In the genomic region with DNA sequence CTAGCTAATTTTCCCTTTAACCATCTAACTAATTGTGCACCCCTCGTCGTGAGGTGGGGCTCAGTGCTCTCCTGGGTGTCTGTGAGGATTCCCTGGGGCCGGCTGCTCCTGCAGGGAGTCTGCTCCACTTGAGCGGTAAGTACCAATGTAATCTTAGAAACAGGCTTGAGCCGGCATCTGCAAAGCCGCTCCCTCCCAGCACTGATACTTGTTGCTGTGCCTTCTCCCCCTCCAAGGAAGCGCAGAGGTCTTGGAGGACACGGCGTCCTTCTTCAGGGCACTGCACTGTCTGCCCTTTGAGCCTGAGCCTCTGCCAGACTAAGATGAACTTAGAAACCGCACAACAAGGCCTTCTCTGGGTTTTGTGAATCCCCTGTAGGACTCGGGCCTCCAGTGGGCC, we compare ENCODE assay signal across 16 mouse cellular contexts. TPM values are rescaled to one million over a fixed set of nuclear protein-coding genes. Genes with fewer than 3 reads are reported as not detected.
DNase-seq lines count a peak whose midpoint lies in the region; ATAC-seq and TF ChIP-seq lines count a peak whose summit lies in the region.
"Had no signal": no experiment of that assay in that cellular context is flagged by ENCODE, and none has a peak within 500 bp of the region (broad histone marks: within the 10 kb centered on the region; RNA-seq: fewer than 3 reads in every experiment).

No protein-coding gene starts in this region.

- no peaks in the 10 kb centered on the region for H3K27me3 ChIP-seq in kidney, adult 2 months (replicated peaks; ENCODE audit: control insufficient read depth, insufficient read depth, low read length)
- no peaks in the 10 kb centered on the region for H3K27me3 ChIP-seq in kidney, embryonic 15.5 days
- H3K27me3 ChIP-seq in E14TG2a.4 (ENCODE audit: insufficient read depth, low read length) (no peaks in the 10 kb centered on the region), ES-Bruce4 (ENCODE audit: control insufficient read depth, insufficient read depth, low read length, poor library complexity, severe bottlenecking) (no peaks in the 10 kb centered on the region)
- H3K27me3 ChIP-seq: forebrain, embryonic 15.5 days; hindbrain, embryonic 13.5 days had no signal

- no peak for ATAC-seq in kidney, embryonic 15.5 days (replicated peaks; ENCODE audit: low FRiP score)
- ATAC-seq: forebrain, embryonic 15.5 days; hindbrain, postnatal 0 days had no signal

- no peaks in the 10 kb centered on the region for H3K9me3 ChIP-seq in kidney, embryonic 15.5 days (replicated peaks)
- no peaks in the 10 kb centered on the region for H3K9me3 ChIP-seq in E14TG2a.4 (ENCODE audit: low read length)
- no peaks in the 10 kb centered on the region for H3K9me3 ChIP-seq in ES-Bruce4 (replicated peaks; ENCODE audit: control insufficient read depth, insufficient read depth, low read length, poor library complexity, severe bottlenecking)
- H3K9me3 ChIP-seq: forebrain, embryonic 15.5 days; hindbrain, embryonic 13.5 days had no signal

- TF ChIP-seq CTCF in kidney, adult 2 months (conservative IDR thresholded peaks at IDR 0.05; ENCODE audit: insufficient read depth, insufficient read length, low read depth, low read length): no peak
- TF ChIP-seq CTCF in E14TG2a.4 (conservative IDR thresholded peaks at IDR 0.05; ENCODE audit: low read length) (no peak), ES-Bruce4 (IDR thresholded peaks at IDR 0.05; ENCODE audit: low read depth, low read length) (no peak)

- no peak overlapping the region for H3K4me3 ChIP-seq in kidney, adult 2 months (ENCODE audit: insufficient read depth, low read depth, low read length)
- no peak overlapping the region for H3K4me3 ChIP-seq in kidney, embryonic 15.5 days (replicated peaks)
- H3K4me3 ChIP-seq in E14TG2a.4 (replicated peaks; ENCODE audit: low read length) (0 out of 2 replicates have a peak overlapping the region, but pooled peaks have one; percentile 2), ES-Bruce4 (ENCODE audit: low read depth, low read length) (no peak overlapping the region)
- H3K4me3 ChIP-seq: forebrain, embryonic 15.5 days; hindbrain, embryonic 13.5 days had no signal

- H3K36me3 ChIP-seq in kidney, adult 2 months (ENCODE audit: control insufficient read depth, insufficient read depth, low read length): no peaks in the 10 kb centered on the region
- peaks cover 67% of the 10 kb centered on the region for H3K36me3 ChIP-seq in kidney, embryonic 15.5 days
- peaks cover 64% of the 10 kb centered on the region for H3K36me3 ChIP-seq in E14TG2a.4 (ENCODE audit: insufficient read depth, low read length)
- H3K36me3 ChIP-seq in ES-Bruce4 (ENCODE audit: control insufficient read depth, insufficient read depth, low read length, poor library complexity, severe bottlenecking): peaks cover 13% of the 10 kb centered on the region; the same call in 1 of the 2 replicates

- 67% methylated on average over 11 of the region's 11 CpGs for WGBS in kidney, adult 2 months
- 89% methylated on average over 11 of the region's 11 CpGs for WGBS in kidney, embryonic 15.5 days

- peak; percentile 86 for TF ChIP-seq EP300 in ES-Bruce4 (IDR thresholded peaks at IDR 0.05; ENCODE audit: insufficient read depth, low read depth, low read length)

- no peak overlapping the region for H3K4me2 ChIP-seq in kidney, embryonic 15.5 days
- H3K4me2 ChIP-seq: forebrain, embryonic 15.5 days; hindbrain, embryonic 13.5 days had no signal

- no peak for TF ChIP-seq POLR2A in kidney, adult 2 months (IDR thresholded peaks at IDR 0.05; ENCODE audit: low read depth, low read length)
- TF ChIP-seq POLR2A in ES-Bruce4 (IDR thresholded peaks at IDR 0.05; ENCODE audit: insufficient read depth, low read length): no peak

- DNase-seq in kidney, adult 2 months: peak; percentile 64
- DNase-seq in ZHBTc4 (ENCODE audit: low read depth, low spot score): peak; percentile 56
- no peak for DNase-seq in cerebellum, postnatal 4 days (ENCODE audit: low spot score in 2 of 2)
- DNase-seq: adrenal gland, postnatal 14 days; cerebellum, adult 18-20 months; cerebellum, adult 9-11 months; cerebellum, postnatal 36 days; gastrocnemius, postnatal 36 days; heart, adult 11 months; heart, postnatal 10 days had no signal

- no peak overlapping the region for H3K9ac ChIP-seq in kidney, embryonic 15.5 days
- H3K9ac ChIP-seq in ES-Bruce4 (ENCODE audit: low read depth, poor library complexity, severe bottlenecking): no peak overlapping the region
- H3K9ac ChIP-seq: forebrain, embryonic 15.5 days; hindbrain, embryonic 13.5 days had no signal

- H3K27ac ChIP-seq in kidney, adult 2 months (ENCODE audit: insufficient read depth, low read depth, low read length): no peak overlapping the region
- no peak overlapping the region for H3K27ac ChIP-seq in kidney, embryonic 15.5 days
- H3K27ac ChIP-seq in ES-Bruce4 (ENCODE audit: insufficient read depth, low read length): peak overlapping the region; percentile 62
- H3K27ac ChIP-seq: forebrain, embryonic 15.5 days; hindbrain, embryonic 13.5 days; hindbrain, postnatal 0 days had no signal

- H3K4me1 ChIP-seq in kidney, adult 2 months (ENCODE audit: control insufficient read depth, insufficient read depth, low read length): peaks cover 10% of the 10 kb centered on the region
- no peaks in the 10 kb centered on the region for H3K4me1 ChIP-seq in kidney, embryonic 15.5 days
- H3K4me1 ChIP-seq in E14TG2a.4 (replicated peaks; ENCODE audit: low read depth, low read length) (peaks cover 66% of the 10 kb centered on the region), ES-Bruce4 (ENCODE audit: control insufficient read depth, insufficient read depth, low read length) (peaks cover 15% of the 10 kb centered on the region)
- H3K4me1 ChIP-seq: forebrain, embryonic 15.5 days; hindbrain, embryonic 13.5 days had no signal

RNA-seq across cellular contexts. Expression of a gene that starts 26.3 kb away (rescaled TPM):
- polyA plus RNA-seq in kidney, adult 2 months (2012; rRNA removed): 19.2 and 19.9 TPM in 2 replicates
- 36.7 and 40.5 TPM in 2 replicates for polyA plus RNA-seq in kidney, embryonic 15.5 days (2015; fragmentation: Nextera tagmentation; extraction: Ambion mirVana)
- polyA plus RNA-seq in ES-Bruce4 (2011; ENCODE audit: insufficient read depth, insufficient read length, low read depth, missing spikeins): 42.7 and 52.9 TPM in 2 replicates

RNA-seq across cellular contexts. Expression of a gene that starts 46.2 kb away (rescaled TPM):
- polyA plus RNA-seq in kidney, adult 2 months (2012; rRNA removed): 140 and 154 TPM in 2 replicates
- 3.1 and 3.2 TPM in 2 replicates for polyA plus RNA-seq in kidney, embryonic 15.5 days (2015; fragmentation: Nextera tagmentation; extraction: Ambion mirVana)
- polyA plus RNA-seq in ES-Bruce4 (2011; ENCODE audit: insufficient read depth, insufficient read length, low read depth, missing spikeins): 19.5 and 32.8 TPM in 2 replicates

Comparison
In these comparisons a context has a peak if more than half of its experiments do, and no peak if none do; other contexts are left out.
1. DNase-seq: peak in kidney, adult 2 months (single experiment) and ZHBTc4 (single experiment); none in cerebellum, postnatal 4 days (0 of 2).